Mouse (Mus musculus) hindbrain, postnatal 0 days (tissue): Measurements from ENCODE around the gene Ifngr2. TPM values are rescaled to one million over a fixed set of nuclear protein-coding genes. Genes with fewer than 3 reads are reported as not detected.

Experiments
- ATAC-seq: fragments of 200-750 bp; cut with Nextera tagmentation; 2 replicates; pipeline ENCODE4 v1.8.0; 2017; ENCODE audit warnings: mild to moderate bottlenecking, moderate TSS enrichment, moderate library complexity
- DNase-seq: peaks from one replicate; pipeline ENCODE4 v3.0.0-alpha.2; 2015; ENCODE audit warnings: low spot score
- H3K27ac ChIP-seq: fragments of 300-500 bp; sonication (generic); 2 replicates; pipeline ENCODE4 v1.5.1; 2014; ENCODE audit warnings: mild to moderate bottlenecking
- H3K27me3 ChIP-seq: fragments of 300-500 bp; sonication (generic); 2 replicates; pipeline ENCODE4 v1.6.1; 2014; ENCODE audit warnings: low read length, mixed read lengths; ENCODE audit not compliant: insufficient read depth
- H3K36me3 ChIP-seq: fragments of 300-500 bp; sonication (generic); 2 replicates; pipeline ENCODE4 v1.6.1; 2014; ENCODE audit warnings: low read length, mixed read lengths; ENCODE audit not compliant: insufficient read depth
- H3K4me1 ChIP-seq: fragments of 300-500 bp; sonication (generic); 2 replicates; pipeline ENCODE4 v1.6.1; 2014; ENCODE audit warnings: antibody characterized with exemption, low read length, mixed read lengths; ENCODE audit not compliant: insufficient read depth
- H3K4me2 ChIP-seq: fragments of 300-500 bp; sonication (generic); 2 replicates; pipeline ENCODE4 v1.6.1; 2014; ENCODE audit warnings: low read depth, mild to moderate bottlenecking, low read length, moderate library complexity, mixed read lengths
- H3K4me3 ChIP-seq: fragments of 300-500 bp; sonication (generic); 2 replicates; pipeline ENCODE4 v1.5.1; 2014; ENCODE audit warnings: low read length
- H3K9ac ChIP-seq: fragments of 300-500 bp; sonication (generic); replicated peaks from 2 replicates; pipeline ENCODE4 v1.6.1; 2014; ENCODE audit warnings: mild to moderate bottlenecking, low read length, moderate library complexity, mixed read lengths
- H3K9me3 ChIP-seq: fragments of 300-500 bp; sonication (generic); 2 replicates; pipeline ENCODE4 v1.6.1; 2016; ENCODE audit warnings: low read length, mixed read lengths
- CTCF ChIP-seq: IDR thresholded peaks from 2 replicates; pipeline ENCODE4 v1.5.1; 2016; ENCODE audit warnings: antibody characterized with exemption, control low read depth, low read depth
- WGBS: fragments of 180-500 bp; shearing (Covaris S2); extraction: QIAGEN DNeasy Blood & Tissue Kit; methylation state at CpG from one replicate; pipeline ENCODE4 v1.1.7; 2014; 5-methylcytosine and 5-hydroxymethylcytosine counted together
- polyA plus RNA-seq: library from polyadenylated mRNA; unstranded; fragments of >200 nt; fragmentation: Nextera tagmentation; extraction: Ambion mirVana; gene quantifications from 2 replicates; pipeline ENCODE4 v1.2.1, GENCODE M21; 2015
- total RNA-seq: library from RNA; depleted of rRNA; stranded (reverse); fragments of >200 nt; gene quantifications from 2 replicates; pipeline ENCODE4 v1.2.3, GENCODE M21; 2014; rRNA removed

Gene Ifngr2
- total RNA-seq (53.1 and 68.4 TPM in 2 replicates), polyA plus RNA-seq (131 and 140 TPM in 2 replicates)

- Histone ChIP-seq H3K36me3 (no peaks in the 10 kb centered on the region), H3K4me1 (peaks cover 11% of the 10 kb centered on the region), H3K9ac (peak within 1 kb of the TSS; percentile 92), H3K27me3 (no peaks in the 10 kb centered on the region), H3K4me3 (peak within 1 kb of the TSS; percentile 93), H3K27ac (peak within 1 kb of the TSS; percentile 71; the same call in 1 of the 2 replicates), H3K4me2 (peak within 1 kb of the TSS; percentile 83), H3K9me3 (no peaks in the 10 kb centered on the region)
- WGBS, result 1% methylated on average over 55 of the region's 74 CpGs
- no peak for TF ChIP-seq CTCF
- peak; percentile 59 for DNase-seq
- peak; percentile 84 for ATAC-seq
Measured at GRCm38 (mm10) chr16:91546836-91547741, at the start of gene Ifngr2. Ifngr2 (plus strand) TSS chr16:91547072.

GRCm38 (mm10) chr16:91498041-91498440 is 48.8 kb upstream of the Ifngr2 start:
- no peak for TF ChIP-seq CTCF
- H3K36me3 ChIP-seq, result peaks cover 75% of the 10 kb centered on the region
- H3K4me1 ChIP-seq, result no peaks in the 10 kb centered on the region
- no peaks in the 10 kb centered on the region for H3K9me3 ChIP-seq
- no peak overlapping the region for H3K9ac ChIP-seq
- H3K27me3 ChIP-seq, result no peaks in the 10 kb centered on the region
- DNase-seq, result no peak
- H3K27ac ChIP-seq, result no peak overlapping the region
- H3K4me3 ChIP-seq, result no peak overlapping the region
- 94% methylated on average over 7 of the region's 7 CpGs for WGBS
- no peak for ATAC-seq
- no peak overlapping the region for H3K4me2 ChIP-seq

- WGBS, result 87% methylated on average over 7 of the region's 7 CpGs
- TF ChIP-seq CTCF, result no peak
- ATAC-seq (no peak), DNase-seq (no peak)
- Histone ChIP-seq H3K9me3 (no peaks in the 10 kb centered on the region), H3K27ac (no peak overlapping the region), H3K4me2 (no peak overlapping the region), H3K27me3 (no peaks in the 10 kb centered on the region), H3K36me3 (peaks cover 68% of the 10 kb centered on the region), H3K4me3 (no peak overlapping the region), H3K9ac (no peak overlapping the region), H3K4me1 (no peaks in the 10 kb centered on the region)
Measured at GRCm38 (mm10) chr16:91504701-91505100, 42.2 kb upstream of the Ifngr2 start.

GRCm38 (mm10) chr16:91505116-91505601 is 41.7 kb upstream of the Ifngr2 start:
- TF ChIP-seq CTCF, result no peak
- DNase-seq, result peak; percentile 46
- H3K27ac ChIP-seq, result no peak overlapping the region
- H3K4me1 ChIP-seq, result no peaks in the 10 kb centered on the region
- 78% methylated on average over 15 of the region's 15 CpGs for WGBS
- H3K4me3 ChIP-seq, result no peak overlapping the region
- peak; percentile 47 for ATAC-seq
- no peak overlapping the region for H3K9ac ChIP-seq
- no peaks in the 10 kb centered on the region for H3K9me3 ChIP-seq
- no peaks in the 10 kb centered on the region for H3K27me3 ChIP-seq
- no peak overlapping the region for H3K4me2 ChIP-seq
- peaks cover 65% of the 10 kb centered on the region for H3K36me3 ChIP-seq

GRCm38 (mm10) chr16:91506396-91506795 is 40.5 kb upstream of the Ifngr2 start:
- Histone ChIP-seq H3K9me3 (no peaks in the 10 kb centered on the region), H3K36me3 (peaks cover 54% of the 10 kb centered on the region), H3K9ac (no peak overlapping the region), H3K4me1 (no peaks in the 10 kb centered on the region), H3K4me2 (no peak overlapping the region), H3K27me3 (no peaks in the 10 kb centered on the region), H3K27ac (no peak overlapping the region), H3K4me3 (no peak overlapping the region)
- DNase-seq (no peak), ATAC-seq (no peak)
- TF ChIP-seq CTCF, result no peak
- 93% methylated on average over 12 of the region's 12 CpGs for WGBS

GRCm38 (mm10) chr16:91512161-91512787 is 34.6 kb upstream of the Ifngr2 start:
- no peaks in the 10 kb centered on the region for H3K4me1 ChIP-seq
- H3K4me3 ChIP-seq, result no peak overlapping the region
- 36% methylated on average over 7 of the region's 7 CpGs for WGBS
- peaks cover 4% of the 10 kb centered on the region; the same call in 1 of the 2 replicates for H3K36me3 ChIP-seq
- H3K9me3 ChIP-seq, result no peaks in the 10 kb centered on the region
- DNase-seq (peak; percentile 88), ATAC-seq (peak; percentile 74)
- no peak overlapping the region for H3K4me2 ChIP-seq
- no peak overlapping the region for H3K27ac ChIP-seq
- H3K27me3 ChIP-seq, result no peaks in the 10 kb centered on the region
- TF ChIP-seq CTCF, result peak; percentile 98
- no peak overlapping the region for H3K9ac ChIP-seq
